Mouse (Mus musculus): Measurements from ENCODE around the gene Pafah1b2. TPM values are rescaled to one million over a fixed set of nuclear protein-coding genes. Genes with fewer than 3 reads are reported as not detected.
A peak's percentile ranks its signal among the peaks of the same experiment; 100 is the strongest.

The Pafah1b2 gene
- polyA plus RNA-seq, 1 experiment from 2014 or later, result 262 TPM

DNA sequence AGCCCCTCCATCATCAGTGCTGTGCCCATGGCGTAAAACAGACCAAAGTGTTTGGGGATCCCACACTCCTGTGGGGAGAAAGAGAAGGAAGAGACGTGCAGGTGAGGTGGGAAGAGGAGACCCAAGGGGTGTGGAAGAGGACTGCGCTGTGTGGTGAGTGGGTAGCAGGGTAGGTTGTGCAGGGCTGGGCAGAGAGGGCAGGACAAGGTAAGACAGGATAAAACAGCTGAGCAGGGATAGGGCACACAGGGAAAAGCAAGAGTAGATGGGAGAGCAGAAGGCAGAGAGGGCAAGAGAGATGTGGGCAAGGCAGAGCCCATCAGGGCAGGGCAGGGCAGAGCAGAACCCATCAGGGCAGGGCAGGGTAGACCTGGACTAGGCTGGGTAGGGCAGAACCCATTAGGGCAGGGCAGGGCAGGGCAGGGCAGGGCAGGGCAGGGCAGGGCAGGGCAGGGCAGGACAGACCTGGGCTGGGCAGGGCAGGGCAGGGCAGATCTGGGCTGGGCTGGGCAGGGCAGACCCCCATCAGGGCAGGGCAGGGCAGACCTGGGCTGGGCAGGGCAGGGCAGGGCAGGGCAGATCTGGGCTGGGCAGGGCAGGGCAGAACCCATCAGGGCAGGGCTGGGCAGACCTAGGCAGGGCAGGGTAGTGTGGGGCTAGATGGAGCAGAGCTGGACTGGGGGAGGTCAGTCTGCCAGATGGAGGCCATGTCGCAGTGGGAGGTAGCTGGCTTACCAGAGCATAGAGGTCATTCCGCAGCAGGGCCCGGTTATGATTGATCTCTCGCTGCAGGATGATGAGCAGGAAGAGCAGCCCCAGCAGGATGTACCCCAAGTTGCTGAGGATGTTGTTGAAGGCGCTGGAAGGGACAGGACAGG lies 68.6 kb downstream of the Pafah1b2 start:
- H3K4me1 ChIP-seq, result no peaks in the 10 kb centered on the region
- peaks cover 91% of the 10 kb centered on the region for H3K36me3 ChIP-seq (replicated peaks)
- WGBS, result 88% methylated on average over 8 of the region's 8 CpGs
- H3K9me3 ChIP-seq, result no peaks in the 10 kb centered on the region
- no peaks in the 10 kb centered on the region for H3K27me3 ChIP-seq (replicated peaks; ENCODE audit: low read depth, poor library complexity, severe bottlenecking)
- DNase-seq (ENCODE audit: low spot score), result no peak
- no peak overlapping the region for H3K4me3 ChIP-seq
- H3K27ac ChIP-seq (replicated peaks), result no peak overlapping the region

DNA sequence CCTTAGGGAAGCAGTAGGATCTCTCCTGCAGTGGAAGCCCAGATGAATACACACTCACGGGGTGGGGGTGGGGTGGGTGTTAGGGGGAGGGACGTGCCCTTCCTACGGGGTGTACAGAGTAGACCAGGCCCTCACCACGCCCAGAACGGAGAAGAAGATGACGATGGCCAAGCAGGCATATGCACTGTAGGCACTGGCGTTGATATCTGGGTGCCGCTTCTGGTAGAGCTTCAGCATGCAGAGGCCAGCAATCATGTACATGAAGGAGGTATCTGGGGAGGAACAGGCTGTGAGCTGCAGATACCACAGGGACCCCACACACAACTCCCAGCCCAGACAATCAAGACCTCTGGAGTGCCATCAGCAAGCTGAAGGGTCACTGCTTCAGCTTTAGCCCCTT lies 69.6 kb downstream of the Pafah1b2 start:
- DNase-seq (ENCODE audit: low spot score), result no peak
- Histone ChIP-seq H3K36me3 (replicated peaks) (peaks cover 91% of the 10 kb centered on the region), H3K27me3 (replicated peaks; ENCODE audit: low read depth, poor library complexity, severe bottlenecking) (no peaks in the 10 kb centered on the region), H3K4me3 (no peak overlapping the region), H3K4me1 (no peaks in the 10 kb centered on the region), H3K27ac (replicated peaks) (no peak overlapping the region), H3K9me3 (no peaks in the 10 kb centered on the region)
- WGBS, result 95% methylated on average over 8 of the region's 8 CpGs

DNA sequence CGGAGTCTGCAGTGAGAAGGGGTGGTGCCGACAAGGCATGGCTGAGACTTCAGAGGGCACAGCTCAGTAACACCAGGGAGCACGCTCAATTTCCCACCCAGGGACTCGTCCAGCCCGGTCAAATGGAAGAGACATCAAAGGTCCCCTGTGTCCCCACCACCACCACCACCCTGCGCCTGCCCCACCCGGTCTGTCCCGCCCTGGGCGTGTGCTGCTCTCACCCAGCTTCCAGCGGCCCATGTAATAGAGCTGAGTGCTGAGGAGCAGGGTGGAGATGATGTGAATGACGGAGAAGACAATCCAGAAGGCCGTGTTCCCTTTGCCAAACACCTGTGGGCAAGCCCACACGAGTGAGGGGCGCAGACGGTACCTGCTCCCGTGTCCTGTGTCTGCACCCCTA lies 70.0 kb downstream of the Pafah1b2 start:
- Histone ChIP-seq H3K9me3 (no peaks in the 10 kb centered on the region), H3K27ac (replicated peaks) (no peak overlapping the region), H3K36me3 (replicated peaks) (peaks cover 90% of the 10 kb centered on the region), H3K27me3 (replicated peaks; ENCODE audit: low read depth, poor library complexity, severe bottlenecking) (no peaks in the 10 kb centered on the region), H3K4me3 (no peak overlapping the region), H3K4me1 (no peaks in the 10 kb centered on the region)
- DNase-seq (ENCODE audit: low spot score), result no peak
- WGBS, result 95% methylated on average over 16 of the region's 16 CpGs

DNA sequence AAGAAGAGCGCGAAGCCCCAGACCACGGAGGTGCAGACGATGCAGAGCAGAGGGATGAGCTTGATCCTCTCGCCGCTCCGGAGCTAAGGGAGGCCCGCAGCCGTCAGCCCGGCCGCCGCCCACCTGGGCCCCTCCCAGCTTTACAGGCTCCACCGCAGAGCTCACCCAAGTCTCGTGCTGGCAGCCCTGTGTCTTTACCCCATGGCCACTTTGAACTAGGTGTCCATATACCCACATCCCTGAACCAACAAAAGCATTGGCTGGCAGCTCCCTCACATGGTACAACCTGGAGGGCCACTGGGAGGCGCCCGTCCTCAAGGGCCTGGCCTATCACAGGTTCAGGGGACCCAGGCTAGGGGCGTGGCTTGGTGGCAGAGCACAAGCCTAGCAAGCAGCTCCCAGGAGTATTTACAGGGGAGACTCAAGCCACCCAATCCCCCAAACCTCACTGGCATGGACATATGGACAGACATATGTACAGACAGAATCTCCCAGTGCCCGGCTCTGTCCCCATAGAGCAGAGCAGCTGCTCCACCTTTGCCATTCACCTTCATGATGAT lies 71.1 kb downstream of the Pafah1b2 start:
- no peak overlapping the region for H3K27ac ChIP-seq (replicated peaks)
- peak; percentile 37 for DNase-seq (ENCODE audit: low spot score)

DNA sequence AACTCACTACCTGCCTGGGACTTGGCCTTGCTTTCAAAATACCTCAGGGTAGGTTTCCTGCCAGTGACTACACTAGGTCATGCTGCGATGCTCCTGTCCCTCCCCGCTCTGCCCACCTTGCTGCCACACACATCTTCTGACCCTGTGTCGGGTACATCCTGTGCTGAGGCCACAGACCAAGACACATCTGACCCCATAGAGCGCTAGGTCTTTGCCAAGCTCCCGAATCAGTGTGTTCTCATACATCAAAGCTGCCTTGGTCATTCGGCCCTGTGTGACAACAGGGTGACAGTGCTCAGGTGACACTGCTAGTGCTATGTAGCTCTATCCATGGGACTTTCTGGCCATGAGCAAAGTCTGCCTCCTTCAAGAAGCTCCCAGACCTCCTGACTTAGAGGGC lies 72.7 kb downstream of the Pafah1b2 start:
- Histone ChIP-seq H3K27ac (replicated peaks) (no peak overlapping the region), H3K9me3 (no peaks in the 10 kb centered on the region), H3K4me3 (no peak overlapping the region), H3K4me1 (peaks cover 11% of the 10 kb centered on the region), H3K27me3 (replicated peaks; ENCODE audit: low read depth, poor library complexity, severe bottlenecking) (peaks cover 9% of the 10 kb centered on the region), H3K36me3 (replicated peaks) (peaks cover 65% of the 10 kb centered on the region)
- DNase-seq (ENCODE audit: low spot score), result no peak
- WGBS, result 94% methylated on average over 6 of the region's 6 CpGs

More for the DNA sequence above, 71.1 kb downstream of the Pafah1b2 start:
- H3K27me3 ChIP-seq (replicated peaks; ENCODE audit: low read depth, poor library complexity, severe bottlenecking), result peaks cover 4% of the 10 kb centered on the region; the same call in 1 of the 2 replicates
- peaks cover 82% of the 10 kb centered on the region for H3K36me3 ChIP-seq (replicated peaks)
- 58% methylated on average over 18 of the region's 18 CpGs for WGBS
- no peaks in the 10 kb centered on the region for H3K4me1 ChIP-seq
- H3K4me3 ChIP-seq, result no peak overlapping the region
- no peaks in the 10 kb centered on the region for H3K9me3 ChIP-seq

DNA sequence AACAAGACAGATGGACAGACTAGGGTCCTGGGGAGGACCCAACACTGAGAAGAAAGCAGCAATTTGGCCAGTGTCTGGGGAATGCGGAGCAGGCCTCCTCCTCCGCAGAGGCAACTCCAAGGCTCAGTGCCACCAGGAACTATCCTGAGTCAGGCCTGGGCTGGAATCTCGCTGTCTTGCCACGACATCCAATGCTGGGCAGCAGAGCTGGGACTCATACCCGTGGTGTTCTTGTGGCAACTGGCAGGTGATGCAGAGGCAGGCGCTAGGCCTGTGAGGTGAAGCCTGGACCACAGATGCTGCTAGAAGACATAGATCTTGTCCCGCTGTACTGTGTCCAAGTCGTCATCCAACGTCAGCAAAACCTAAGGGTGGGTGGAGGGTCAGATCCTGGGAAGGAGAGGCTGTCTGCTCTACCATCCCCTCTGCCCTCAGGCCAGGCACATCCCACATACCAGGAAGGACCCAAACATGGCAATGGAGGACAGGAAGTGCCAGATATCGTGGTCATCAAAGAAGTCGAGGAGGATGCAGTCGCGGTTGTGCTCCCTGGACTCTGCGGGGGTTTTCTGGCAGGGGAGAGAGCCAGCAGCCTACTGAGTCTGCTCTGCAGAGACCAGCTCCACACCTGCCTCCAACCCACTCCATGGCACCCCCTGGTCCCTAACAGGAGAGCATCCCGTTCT lies 73.4 kb downstream of the Pafah1b2 start:
- H3K27ac ChIP-seq (replicated peaks), result no peak overlapping the region
- 84% methylated on average over 15 of the region's 15 CpGs for WGBS
- H3K4me1 ChIP-seq, result peaks cover 11% of the 10 kb centered on the region
- H3K4me3 ChIP-seq, result no peak overlapping the region
- peaks cover 9% of the 10 kb centered on the region for H3K27me3 ChIP-seq (replicated peaks; ENCODE audit: low read depth, poor library complexity, severe bottlenecking)
- H3K9me3 ChIP-seq, result no peaks in the 10 kb centered on the region
- DNase-seq (ENCODE audit: low spot score), result no peak
- peaks cover 58% of the 10 kb centered on the region for H3K36me3 ChIP-seq (replicated peaks)

DNA sequence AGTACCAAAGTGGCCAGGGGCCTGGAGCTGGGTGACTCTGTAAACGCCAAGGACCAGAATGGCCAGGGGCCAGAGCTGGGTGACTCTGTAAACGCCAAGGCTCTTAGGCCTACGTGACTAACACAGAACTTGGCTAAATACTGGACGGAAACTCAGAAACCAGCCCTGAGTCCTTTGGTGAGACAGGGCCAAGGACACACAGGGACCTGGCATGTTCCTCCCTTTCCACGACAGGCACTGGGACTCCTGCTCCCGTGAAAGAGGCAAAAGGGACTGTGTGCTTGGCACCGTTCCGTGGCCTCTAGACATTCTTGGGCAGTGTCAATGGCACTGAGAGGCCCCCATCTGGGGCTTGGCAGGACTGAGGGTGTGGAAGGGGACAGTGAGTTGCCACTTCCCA lies 74.4 kb downstream of the Pafah1b2 start:
- Histone ChIP-seq H3K36me3 (replicated peaks) (peaks cover 48% of the 10 kb centered on the region), H3K4me1 (peaks cover 11% of the 10 kb centered on the region), H3K27ac (replicated peaks) (no peak overlapping the region), H3K9me3 (no peaks in the 10 kb centered on the region), H3K4me3 (peak overlapping the region; percentile 4; the same call in 1 of the 2 replicates), H3K27me3 (replicated peaks; ENCODE audit: low read depth, poor library complexity, severe bottlenecking) (peaks cover 9% of the 10 kb centered on the region)
- no peak for DNase-seq (ENCODE audit: low spot score)
- WGBS, result 89% methylated on average over 8 of the region's 8 CpGs

DNA sequence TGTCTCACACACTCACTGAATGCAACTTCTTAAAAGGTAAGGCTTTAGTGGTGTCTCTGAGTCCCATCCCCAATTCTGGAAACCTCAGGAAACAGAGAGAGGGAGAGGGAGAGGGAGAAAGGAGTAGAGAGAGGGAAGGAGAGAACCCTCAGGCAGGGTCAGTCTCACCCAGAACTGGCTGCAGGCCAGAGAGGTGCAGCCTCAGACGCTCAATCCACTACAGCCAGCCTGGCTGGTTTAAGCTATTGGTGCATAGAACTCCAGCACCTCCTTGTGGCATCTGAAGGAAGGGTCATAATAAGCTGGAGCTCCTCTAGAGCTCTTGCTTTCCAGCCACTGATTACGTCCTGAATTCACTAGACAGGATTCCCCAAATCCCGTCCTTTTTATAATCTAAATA lies 75.6 kb downstream of the Pafah1b2 start:
- H3K27me3 ChIP-seq (replicated peaks; ENCODE audit: low read depth, poor library complexity, severe bottlenecking), result peaks cover 9% of the 10 kb centered on the region
- peaks cover 15% of the 10 kb centered on the region for H3K4me1 ChIP-seq
- no peaks in the 10 kb centered on the region for H3K9me3 ChIP-seq
- DNase-seq (ENCODE audit: low spot score), result peak; percentile 63
- H3K27ac ChIP-seq (replicated peaks), result no peak overlapping the region
- H3K36me3 ChIP-seq (replicated peaks), result peaks cover 41% of the 10 kb centered on the region
- 27% methylated on average over 3 of the region's 3 CpGs for WGBS
- no peak overlapping the region for H3K4me3 ChIP-seq

GRCm38 (mm10) chr9:45935628-45936210 lies 76.8 kb downstream of the Pafah1b2 start, which contains the start of gene Tagln:
Tagln (minus strand) TSS chr9:45936058.
- Histone ChIP-seq H3K36me3 (replicated peaks) (peaks cover 40% of the 10 kb centered on the region), H3K4me3 (peak within 1 kb of the TSS; percentile 43), H3K27ac (replicated peaks) (peak within 1 kb of the TSS; percentile 26; the same call in 1 of the 2 replicates), H3K9me3 (no peaks in the 10 kb centered on the region), H3K27me3 (replicated peaks; ENCODE audit: low read depth, poor library complexity, severe bottlenecking) (peaks cover 9% of the 10 kb centered on the region), H3K4me1 (peaks cover 15% of the 10 kb centered on the region)
- WGBS, result 11% methylated on average over 21 of the region's 21 CpGs
- peak; percentile 61 for DNase-seq (ENCODE audit: low spot score)

DNA sequence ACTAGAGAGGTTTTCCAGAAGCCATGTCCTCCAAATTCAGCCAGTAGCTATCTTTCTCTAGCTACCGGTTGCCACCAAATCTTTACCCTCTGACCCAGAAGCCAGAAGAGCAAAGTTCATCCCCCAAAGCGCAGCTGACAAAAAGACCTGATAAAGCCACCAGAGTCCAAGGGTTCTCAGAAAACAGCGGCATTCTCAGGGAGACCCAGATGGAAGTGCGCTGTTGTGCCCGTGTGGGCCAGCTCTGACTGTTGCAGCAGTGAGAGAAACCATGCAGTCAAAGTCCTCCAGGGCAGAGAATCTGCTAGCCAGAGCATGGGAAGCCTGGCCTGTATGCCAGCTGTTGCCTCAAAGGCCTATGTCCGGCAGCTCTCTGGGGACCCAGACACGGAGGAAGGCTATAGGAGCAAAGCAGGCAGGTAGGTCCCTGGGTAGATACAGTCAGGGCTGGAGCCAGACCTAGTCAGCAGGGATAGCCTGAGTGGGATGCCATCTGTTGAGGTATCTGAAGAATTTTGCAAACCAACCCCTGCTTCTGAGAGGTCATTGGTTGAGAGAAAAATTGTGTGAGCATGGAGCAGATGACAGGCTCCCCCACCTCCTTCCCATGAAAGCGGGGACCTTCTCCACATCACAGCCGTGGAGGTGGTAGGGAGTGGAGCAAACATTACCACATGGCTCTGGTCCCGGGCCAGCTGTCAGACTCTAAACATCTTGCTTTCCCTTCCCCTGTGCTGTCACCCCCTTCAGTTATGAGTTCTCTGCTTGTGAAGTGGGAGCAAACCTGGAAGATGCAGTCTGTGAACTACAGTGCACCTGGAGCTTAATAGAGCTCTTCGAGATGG lies 79.7 kb downstream of the Pafah1b2 start:
- no peak overlapping the region for H3K27ac ChIP-seq (replicated peaks)
- 79% methylated on average over 11 of the region's 11 CpGs for WGBS
- H3K4me3 ChIP-seq, result no peak overlapping the region
- H3K36me3 ChIP-seq (replicated peaks), result peaks cover 46% of the 10 kb centered on the region
- no peaks in the 10 kb centered on the region for H3K9me3 ChIP-seq
- peaks cover 15% of the 10 kb centered on the region for H3K4me1 ChIP-seq
- peaks cover 9% of the 10 kb centered on the region for H3K27me3 ChIP-seq (replicated peaks; ENCODE audit: low read depth, poor library complexity, severe bottlenecking)
- no peak for DNase-seq (ENCODE audit: low spot score)

GRCm38 (mm10) chr9:45931958-45932357 lies 80.5 kb downstream of the Pafah1b2 start:
- H3K4me3 ChIP-seq, result no peak overlapping the region
- H3K27me3 ChIP-seq (replicated peaks; ENCODE audit: low read depth, poor library complexity, severe bottlenecking), result peaks cover 9% of the 10 kb centered on the region
- no peak overlapping the region for H3K27ac ChIP-seq (replicated peaks)
- H3K9me3 ChIP-seq, result no peaks in the 10 kb centered on the region
- WGBS, result 76% methylated on average over 1 of the region's 1 CpGs
- DNase-seq (ENCODE audit: low spot score), result no peak
- peaks cover 51% of the 10 kb centered on the region for H3K36me3 ChIP-seq (replicated peaks)
- peaks cover 15% of the 10 kb centered on the region for H3K4me1 ChIP-seq

Data from embryonic facial prominence, embryonic 10.5 days (tissue).